Mouse (Mus musculus) cortical plate, adult 2 months (tissue): ENCODE measurements at regions not wholly inside any gene's neighbourhood (a gene's known extent, or its start where the extent isn't known, plus 50 kb on each side); places are given as distances from the start of the nearest gene placed in this dataset.

Experiments used
- CTCF ChIP-seq: fragments of 200-500 bp; IDR thresholded peaks from 2 replicates; pipeline ENCODE4 v1.5.1; 2011; ENCODE audit warnings: mild to moderate bottlenecking, control low read depth, low read length; ENCODE audit not compliant: insufficient read depth; ENCODE audit errors: extremely low read depth
- POLR2A ChIP-seq: fragments of 200-500 bp; IDR thresholded peaks from 2 replicates; pipeline ENCODE4 v1.6.1; 2011; ENCODE audit warnings: mild to moderate bottlenecking, low read length, control low read depth; ENCODE audit not compliant: insufficient read depth; ENCODE audit errors: extremely low read depth

DNA sequence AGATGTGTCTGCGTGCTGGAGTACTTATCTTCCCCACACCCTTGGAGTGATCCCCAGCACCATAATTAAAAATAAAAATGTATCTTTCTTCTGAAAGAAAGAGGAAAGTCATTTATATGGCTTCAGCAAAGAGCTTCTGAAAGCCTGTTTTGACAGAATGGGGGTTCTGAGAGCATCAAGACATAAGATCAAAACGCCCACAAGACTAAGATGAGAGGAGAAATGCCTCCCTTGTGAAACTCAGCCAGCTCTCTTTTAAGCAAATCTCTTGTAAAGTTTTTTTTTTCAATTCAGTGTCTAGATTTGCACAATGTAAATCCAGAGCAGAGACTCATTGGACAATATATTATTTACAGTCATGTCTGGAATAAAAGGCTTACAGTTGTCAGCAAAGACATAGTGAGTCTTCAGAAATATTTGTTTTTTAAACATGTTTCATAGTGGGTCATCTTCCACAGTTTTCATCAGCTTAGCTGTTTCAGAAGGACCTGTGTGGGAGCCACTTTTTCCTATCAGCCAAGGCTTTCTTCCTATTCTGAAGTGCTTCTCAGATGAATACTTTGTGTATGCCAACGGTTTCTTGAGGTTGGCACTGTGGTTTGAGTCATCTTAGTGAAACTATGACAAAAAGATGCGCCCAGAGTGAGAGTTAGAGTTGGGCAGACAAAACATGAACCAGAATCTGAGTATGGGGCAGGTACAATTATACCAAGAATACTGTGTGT is 263.4 kb upstream of the Atp10a start:
- no peak for TF ChIP-seq POLR2A
- TF ChIP-seq CTCF: no peak
